Mouse (Mus musculus) CH12.LX (cell line): ENCODE measurements around the gene Spata13. TPM values are rescaled to one million over a fixed set of nuclear protein-coding genes. Genes with fewer than 3 reads are reported as not detected.

Source experiments
- DNase-seq: peaks from one replicate; pipeline ENCODE4 v3.0.0-alpha.2; 2013; ENCODE audit errors: extremely low read depth
- H3K27ac ChIP-seq: 2 replicates; pipeline ENCODE4 v1.5.1; 2012; ENCODE audit warnings: low read depth, mild to moderate bottlenecking, control low read depth, moderate library complexity; ENCODE audit not compliant: insufficient read depth
- H3K27me3 ChIP-seq: replicated peaks from 2 replicates; pipeline ENCODE3; 2012; ENCODE audit warnings: inconsistent platforms
- H3K36me3 ChIP-seq, 2 experiments: replicated peaks in 1 of 2; 2 replicates each; pipeline versions ENCODE3 to v1.6.1; 2012; ENCODE audit warnings: inconsistent platforms in 1 of 2, low read length in 1 of 2, mild to moderate bottlenecking in 1 of 2, mixed read lengths in 1 of 2, moderate library complexity in 1 of 2; ENCODE audit not compliant: control insufficient read depth in 1 of 2, insufficient read depth in 1 of 2
- H3K4me1 ChIP-seq, 2 experiments: 2 replicates each; pipeline ENCODE4 v1.6.1; 2012; ENCODE audit warnings: inconsistent platforms in 1 of 2, moderate library complexity in 1 of 2; ENCODE audit not compliant: insufficient read depth in 2 of 2, control insufficient read depth in 1 of 2
- H3K4me2 ChIP-seq: 2 replicates; pipeline ENCODE4 v1.6.1; 2012; ENCODE audit warnings: low read depth, mild to moderate bottlenecking, control low read depth; ENCODE audit not compliant: poor library complexity, insufficient read depth, severe bottlenecking
- H3K4me3 ChIP-seq, 3 experiments: fragments of 150-350 bp in 1 of 3; sonication (generic) in 1 of 3; replicated peaks in 1 of 3; 2 replicates each; pipeline versions ENCODE3 to v1.5.1; 2011 to 2012; ENCODE audit warnings: low read depth in 2 of 3, low read length in 2 of 3, mild to moderate bottlenecking in 2 of 3, moderate library complexity in 2 of 3, control low read depth in 1 of 3, improper control_type of control experiment in 1 of 3, inconsistent platforms in 1 of 3, mixed read lengths in 1 of 3; ENCODE audit not compliant: poor library complexity in 1 of 3
- H3K79me2 ChIP-seq: replicated peaks from 2 replicates; pipeline ENCODE4 v1.6.1; 2012; ENCODE audit warnings: mild to moderate bottlenecking, moderate library complexity; ENCODE audit not compliant: control insufficient read depth, poor library complexity, insufficient read depth, severe bottlenecking; ENCODE audit errors: extremely low read depth
- H3K9ac ChIP-seq: 2 replicates; pipeline ENCODE4 v1.6.1; 2012; ENCODE audit warnings: low read depth, mild to moderate bottlenecking, control low read depth, moderate library complexity; ENCODE audit not compliant: insufficient read depth
- H3K9me3 ChIP-seq: replicated peaks from 2 replicates; pipeline ENCODE3; 2012; ENCODE audit warnings: low read length, inconsistent platforms, mixed read lengths
- BHLHE40 ChIP-seq: IDR thresholded peaks from 2 replicates; pipeline ENCODE4 v1.6.1; 2011; ENCODE audit warnings: mild to moderate bottlenecking, low read depth, low read length, improper control_type of control experiment
- CHD1 ChIP-seq: IDR thresholded peaks from 2 replicates; pipeline ENCODE4 v1.6.1; 2012; ENCODE audit warnings: low read depth, low read length, improper control_type of control experiment, inconsistent platforms
- CHD2 ChIP-seq: IDR thresholded peaks from 2 replicates; pipeline ENCODE4 v1.6.1; 2011; ENCODE audit warnings: low read length, improper control_type of control experiment
- CTCF ChIP-seq, 2 experiments: IDR thresholded peaks in 1 of 2; conservative IDR thresholded peaks in 1 of 2; 2 replicates each; pipeline ENCODE4 v1.5.1; 2011 to 2012; ENCODE audit warnings: low read depth in 2 of 2, low read length in 2 of 2, improper control_type of control experiment in 1 of 2, inconsistent platforms in 1 of 2, mild to moderate bottlenecking in 1 of 2, moderate library complexity in 1 of 2
- ELF1 ChIP-seq: IDR thresholded peaks from 2 replicates; pipeline ENCODE4 v1.6.1; 2014; ENCODE audit warnings: low read depth, mild to moderate bottlenecking, inconsistent platforms, low read length, improper control_type of control experiment
- EP300 ChIP-seq: IDR thresholded peaks from 2 replicates; pipeline ENCODE4 v1.6.1; 2011; ENCODE audit warnings: low read length, improper control_type of control experiment
- ETS1 ChIP-seq: conservative IDR thresholded peaks from 2 replicates; pipeline ENCODE4 v1.6.1; 2012; ENCODE audit warnings: low read depth, mild to moderate bottlenecking, inconsistent platforms, low read length, improper control_type of control experiment, moderate library complexity
- IRF4 ChIP-seq: IDR thresholded peaks from 2 replicates; pipeline ENCODE4 v1.6.1; 2014; ENCODE audit warnings: low read depth, mild to moderate bottlenecking, inconsistent platforms, low read length, improper control_type of control experiment
- JUN ChIP-seq: IDR thresholded peaks from 2 replicates; pipeline ENCODE4 v1.6.1; 2011; ENCODE audit warnings: low read depth, mild to moderate bottlenecking, low read length, improper control_type of control experiment, moderate library complexity; ENCODE audit not compliant: insufficient read depth
- JUND ChIP-seq: conservative IDR thresholded peaks from 2 replicates; pipeline ENCODE4 v1.6.1; 2011; ENCODE audit warnings: low read depth, low read length, improper control_type of control experiment
- MAX ChIP-seq: IDR thresholded peaks from 2 replicates; pipeline ENCODE4 v1.6.1; 2011; ENCODE audit warnings: low read length, improper control_type of control experiment
- MAZ ChIP-seq: IDR thresholded peaks from 2 replicates; pipeline ENCODE4 v1.6.1; 2012; ENCODE audit warnings: low read depth, mild to moderate bottlenecking, inconsistent platforms, low read length, improper control_type of control experiment, moderate library complexity
- MXI1 ChIP-seq: IDR thresholded peaks from 2 replicates; pipeline ENCODE4 v1.6.1; 2011; ENCODE audit warnings: mild to moderate bottlenecking, low read depth, low read length, improper control_type of control experiment
- MYC ChIP-seq: IDR thresholded peaks from 2 replicates; pipeline ENCODE4 v1.6.1; 2011; ENCODE audit warnings: low read depth, mild to moderate bottlenecking, improper control_type of control experiment, low read length
- POLR2A ChIP-seq: IDR thresholded peaks from 2 replicates; pipeline ENCODE4 v1.6.1; 2011; ENCODE audit warnings: low read depth, mild to moderate bottlenecking, improper control_type of control experiment, low read length
- SIN3A ChIP-seq: IDR thresholded peaks from 2 replicates; pipeline ENCODE4 v1.6.1; 2012; ENCODE audit warnings: low read length, improper control_type of control experiment, inconsistent platforms
- TBP ChIP-seq: conservative IDR thresholded peaks from 2 replicates; pipeline ENCODE4 v1.6.1; 2011; ENCODE audit warnings: low read depth, low read length, improper control_type of control experiment
- TCF12 ChIP-seq: IDR thresholded peaks from 2 replicates; pipeline ENCODE4 v1.6.1; 2014; ENCODE audit warnings: low read depth, mild to moderate bottlenecking, inconsistent platforms, low read length, improper control_type of control experiment
- UBTF ChIP-seq: IDR thresholded peaks from 2 replicates; pipeline ENCODE4 v1.6.1; 2012; ENCODE audit warnings: low read depth, mild to moderate bottlenecking, inconsistent platforms, low read length, improper control_type of control experiment, moderate library complexity
- USF1 ChIP-seq: IDR thresholded peaks from 2 replicates; pipeline ENCODE4 v1.6.1; 2014; ENCODE audit warnings: low read depth, mild to moderate bottlenecking, inconsistent platforms, low read length, improper control_type of control experiment
- ZC3H11A ChIP-seq: IDR thresholded peaks from 2 replicates; pipeline ENCODE4 v1.6.1; 2012; ENCODE audit warnings: low read depth, mild to moderate bottlenecking, inconsistent platforms, low read length, improper control_type of control experiment
- ZMIZ1 ChIP-seq: IDR thresholded peaks from 2 replicates; pipeline ENCODE4 v1.6.1; 2012; ENCODE audit warnings: low read depth, mild to moderate bottlenecking, inconsistent platforms, low read length, improper control_type of control experiment
- dilution Hi-C: fragments of 300-500 bp; cut with MboI; formaldehyde crosslinking; loops from 2 replicates; pipeline ENCODE4 v1.14.3; 2020; ENCODE audit warnings: low sequenced_read_pairs; ENCODE audit not compliant: extremely low pct_unique_long_range_greater_than_20kb, extremely low pct_ligation_motif_present
- in situ Hi-C: fragments of 300-500 bp; cut with MboI; formaldehyde crosslinking; loops from 3 replicates; pipeline ENCODE4 v1.14.3; 2019; ENCODE audit warnings: low sequenced_read_pairs, low pct_ligation_motif_present, low pct_unique_long_range_greater_than_20kb, mixed read lengths
- polyA plus RNA-seq: library from polyadenylated mRNA; unstranded; fragments of >175 nt; gene quantifications from 2 replicates; pipeline ENCODE4 v1.2.1, GENCODE M21; 2012; ENCODE audit warnings: low read depth; ENCODE audit not compliant: insufficient read length
- total RNA-seq, 2 experiments: library from RNA; depleted of rRNA; stranded (reverse); fragments of 300-350 nt in 1 of 2; fragments of >200 nt in 1 of 2; gene quantifications; 2 replicates each; pipeline ENCODE4 v1.2.3; 2012 to 2014

Gene Spata13
- total and polyA plus RNA-seq, 3 experiments: 11.6 to 15.9 (median 13.6) TPM

DNA sequence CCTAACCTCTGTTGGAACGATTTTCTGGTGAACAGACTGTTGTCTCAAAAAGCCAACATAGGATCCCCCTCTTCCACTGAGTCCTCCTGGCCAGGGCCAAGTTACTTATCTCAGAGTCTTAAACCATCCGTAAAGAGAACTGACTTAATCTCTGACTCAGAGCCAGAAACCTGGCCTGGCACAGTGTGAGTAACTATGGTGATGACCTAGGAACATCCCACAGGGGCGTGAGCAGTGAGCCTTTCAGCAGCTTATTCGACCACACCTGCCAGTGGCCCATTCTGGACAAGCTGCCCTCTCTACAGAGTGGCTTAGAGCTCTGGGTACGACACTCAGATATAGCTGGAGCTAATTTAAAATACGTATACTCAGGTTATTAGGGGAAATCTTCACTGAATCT is 92.3 kb downstream of the Spata13 start:
- no peak overlapping the region for H3K27ac ChIP-seq
- H3K4me2 ChIP-seq: no peak overlapping the region
- H3K9me3 ChIP-seq: peaks cover 6% of the 10 kb centered on the region
- H3K4me3 ChIP-seq: no peak overlapping the region
- H3K9ac ChIP-seq: no peak overlapping the region
- H3K79me2 ChIP-seq: no peaks in the 10 kb centered on the region
- H3K36me3 ChIP-seq: no peaks in the 10 kb centered on the region
- dilution Hi-C loops: no loop called here
- no peaks in the 10 kb centered on the region for H3K27me3 ChIP-seq
- peak; percentile 78 for DNase-seq
- in situ Hi-C loops: loop anchor here (25.0 kb wide), 1 partner anchor 464 kb away; the partner anchor contains the start of genes Gm49336, Mtmr6 and Nupl1
- H3K4me1 ChIP-seq: peaks cover 3 to 67% of the 10 kb centered on the region in 2 experiments
- TF ChIP-seq MXI1: peak; percentile 59; the same call in 1 of the 2 replicates
- 0 out of 2 replicates have a peak, but pooled peaks have one; percentile 35 for TF ChIP-seq SIN3A
- no peak for TF ChIP-seq MYC
- 0 out of 2 replicates have a peak, but pooled peaks have one; percentile 53 for TF ChIP-seq JUND
- TF ChIP-seq ETS1: peak; percentile 32; the same call in 1 of the 2 replicates
- TF ChIP-seq IRF4: peak; percentile 72
- 0 out of 2 replicates have a peak, but pooled peaks have one; percentile 17 for TF ChIP-seq JUN
- 0 out of 2 replicates have a peak, but pooled peaks have one; percentile 25 for TF ChIP-seq MAZ
- 0 out of 2 replicates have a peak, but pooled peaks have one; percentile 29 for TF ChIP-seq MAX
- 0 out of 2 replicates have a peak, but pooled peaks have one; percentile 22 for TF ChIP-seq TCF12
- no peak for TF ChIP-seq TBP
- TF ChIP-seq EP300: peak; percentile 68
- TF ChIP-seq POLR2A: no peak
- TF ChIP-seq, all 38 proteins: peak for 10

DNA sequence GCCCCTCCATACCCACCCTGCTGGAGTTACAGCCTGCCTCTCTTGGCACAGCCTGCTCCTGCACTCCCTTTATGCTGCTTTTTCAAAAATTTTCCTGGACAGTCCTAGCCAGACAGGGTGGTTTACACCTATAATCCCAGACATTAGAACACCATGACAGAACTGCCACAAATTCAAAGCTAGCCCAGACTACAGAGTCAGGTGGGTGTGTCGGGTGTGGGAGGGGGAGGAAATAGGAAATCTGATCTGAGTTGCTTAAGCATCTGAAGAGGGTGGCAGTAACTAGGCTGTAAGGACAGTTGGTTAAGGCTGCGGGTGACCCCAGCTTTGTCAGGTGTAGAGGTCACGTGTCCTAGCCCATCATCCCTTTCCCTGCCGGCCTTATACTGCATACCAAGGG is 93.3 kb downstream of the Spata13 start:
- Histone ChIP-seq H3K27me3 (no peaks in the 10 kb centered on the region), H3K27ac (no peak overlapping the region), H3K9me3 (peaks cover 6% of the 10 kb centered on the region), H3K79me2 (no peaks in the 10 kb centered on the region), H3K4me3 (no peak overlapping the region), H3K4me1 (peaks cover 3 to 67% of the 10 kb centered on the region in 2 experiments; a peak in 3 of 4 replicates), H3K4me2 (no peak overlapping the region), H3K36me3 (no peaks in the 10 kb centered on the region), H3K9ac (no peak overlapping the region)
- dilution Hi-C loops (no loop called here), in situ Hi-C loops (loop anchor here (25.0 kb wide), 1 partner anchor 465 kb away; the partner anchor contains the start of genes Gm49336, Mtmr6 and Nupl1)
- no peak for TF ChIP-seq CHD1
- TF ChIP-seq CHD2: no peak
- no peak for TF ChIP-seq ELF1
- TF ChIP-seq JUN: no peak
- TF ChIP-seq BHLHE40: no peak
- TF ChIP-seq SIN3A: no peak
- no peak for TF ChIP-seq USF1
- no peak for TF ChIP-seq ZC3H11A
- no peak for TF ChIP-seq CTCF (conservative IDR thresholded peaks at IDR 0.05 in 1 of 2, IDR thresholded peaks at IDR 0.05 in 1 of 2; ENCODE audit: low read depth in 2 of 2, low read length in 2 of 2)
- no peak for TF ChIP-seq UBTF
- TF ChIP-seq EP300: no peak
- no peak for TF ChIP-seq ETS1
- no peak for TF ChIP-seq MXI1
- no peak for TF ChIP-seq ZMIZ1
- no peak for DNase-seq
